In the genomic region with DNA sequence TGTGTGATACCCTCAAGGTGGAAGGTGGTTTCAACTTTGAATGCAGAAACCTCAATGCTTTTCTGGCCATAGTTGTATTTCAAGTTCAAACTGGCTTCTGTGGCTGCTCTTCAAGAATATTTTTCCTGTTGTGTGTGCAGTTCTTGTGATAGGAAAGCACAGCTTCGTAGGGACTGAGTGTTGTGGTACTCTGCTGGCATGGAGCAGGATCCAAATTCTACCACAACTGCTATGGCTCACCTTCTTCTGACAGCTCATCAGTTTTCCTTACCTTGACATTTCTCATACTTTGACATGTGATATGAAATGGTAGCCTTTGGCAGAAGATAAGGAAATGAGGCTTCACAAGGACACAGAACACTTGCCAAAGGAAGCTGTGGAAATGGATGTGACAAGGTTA, we compare ENCODE assay signal across 27 mouse cellular contexts.
"Had no signal": no experiment of that assay in that cellular context is flagged by ENCODE, and none has a peak within 500 bp of the region (broad histone marks: within the 10 kb centered on the region; RNA-seq: fewer than 3 reads in every experiment).

No protein-coding gene starts in this region.

- ATAC-seq: inflammation-experienced regulatory T-cells, adult 6 months; intestine, embryonic 15.5 days; intestine, postnatal 0 days had no signal

- H3K27me3 ChIP-seq: heart, embryonic 12.5 days; hindbrain, embryonic 12.5 days; intestine, embryonic 15.5 days; limb, embryonic 12.5 days; liver, embryonic 13.5 days; liver, embryonic 15.5 days had no signal

- DNase-seq: gastrocnemius, adult 2 months; gastrocnemius, postnatal 10 days; gastrocnemius, postnatal 25 days; heart, adult 18-20 months; heart, postnatal 10 days; heart, postnatal 4 days; kidney, adult 18-20 months; kidney, adult 8-10 months; kidney, postnatal 10 days; kidney, postnatal 25 days; kidney, postnatal 4 days; liver; liver, embryonic 13.5 days; lung, adult 18-20 months had no signal

- H3K36me3 ChIP-seq: heart, embryonic 10.5 days; heart, embryonic 12.5 days; hindbrain, embryonic 10.5 days; hindbrain, embryonic 12.5 days; intestine, embryonic 15.5 days; limb, embryonic 10.5 days; limb, embryonic 12.5 days; liver, embryonic 13.5 days; liver, embryonic 15.5 days had no signal

- H3K4me2 ChIP-seq: heart, embryonic 12.5 days; hindbrain, embryonic 12.5 days; hindbrain, embryonic 14.5 days; intestine, embryonic 15.5 days; limb, embryonic 12.5 days; liver, embryonic 11.5 days; liver, embryonic 13.5 days; liver, embryonic 15.5 days had no signal

- H3K4me1 ChIP-seq: heart, embryonic 10.5 days; heart, embryonic 12.5 days; intestine, embryonic 15.5 days; limb, embryonic 12.5 days; liver, embryonic 13.5 days; liver, embryonic 15.5 days had no signal

- H3K9ac ChIP-seq: heart, embryonic 12.5 days; hindbrain, embryonic 12.5 days; hindbrain, embryonic 14.5 days; intestine, embryonic 15.5 days; limb, embryonic 12.5 days; liver, embryonic 13.5 days; liver, embryonic 15.5 days had no signal

- H3K9me3 ChIP-seq: heart, embryonic 10.5 days; heart, embryonic 12.5 days; hindbrain, embryonic 10.5 days; hindbrain, embryonic 12.5 days; intestine, embryonic 15.5 days; limb, embryonic 10.5 days; limb, embryonic 12.5 days; liver, embryonic 13.5 days; liver, embryonic 15.5 days had no signal

- H3K27ac ChIP-seq: gastrocnemius, adult 2 months; heart, embryonic 10.5 days; hindbrain, embryonic 10.5 days; hindbrain, embryonic 12.5 days; hindbrain, embryonic 14.5 days; intestine, embryonic 15.5 days; left cerebral cortex, adult 2 months; limb, embryonic 10.5 days; limb, embryonic 12.5 days; liver, embryonic 13.5 days; liver, embryonic 15.5 days had no signal

- H3K4me3 ChIP-seq: gastrocnemius, adult 2 months; heart, embryonic 10.5 days; heart, embryonic 12.5 days; hindbrain, embryonic 10.5 days; hindbrain, embryonic 12.5 days; intestine, embryonic 15.5 days; left cerebral cortex, adult 2 months; limb, embryonic 10.5 days; limb, embryonic 12.5 days; liver, embryonic 13.5 days; liver, embryonic 15.5 days had no signal
